Mouse (Mus musculus): Measurements from ENCODE around the gene Nfib.

GRCm38 (mm10) chr4:82437533-82438318 lies 267.8 kb downstream of the Nfib start:
- TF ChIP-seq CTCF (IDR thresholded peaks at IDR 0.05; ENCODE audit: low read depth, low read length) (no peak), POLR2A (IDR thresholded peaks at IDR 0.05; ENCODE audit: extremely low read depth, insufficient read depth, low read length) (no peak)

Measured in liver, adult 2 months (tissue).